Mouse (Mus musculus) heart, adult 2 months (tissue): ENCODE data around the gene Slc5a8. TPM values are rescaled to one million over a fixed set of nuclear protein-coding genes. Genes with fewer than 3 reads are reported as not detected.

Experiments
- DNase-seq, 2 experiments: peaks; one replicate each; pipeline ENCODE4 v3.0.0; 2021
- H3K27ac ChIP-seq: fragments of 200-600 bp; 2 replicates; pipeline ENCODE4 v1.8.1; 2022
- H3K27me3 ChIP-seq: fragments of 200-500 bp; 2 replicates; pipeline ENCODE4 v1.6.1; 2012; ENCODE audit warnings: mild to moderate bottlenecking, low read length, inconsistent platforms, mixed read lengths; ENCODE audit not compliant: control insufficient read depth, insufficient read depth
- H3K36me3 ChIP-seq: fragments of 200-500 bp; 2 replicates; pipeline ENCODE4 v1.6.1; 2012; ENCODE audit warnings: low read length, inconsistent platforms; ENCODE audit not compliant: control insufficient read depth, insufficient read depth
- H3K4me1 ChIP-seq: fragments of 200-500 bp; 2 replicates; pipeline ENCODE4 v1.6.1; 2011; ENCODE audit warnings: low read length; ENCODE audit not compliant: control insufficient read depth, insufficient read depth
- H3K4me3 ChIP-seq: fragments of 200-600 bp; 2 replicates; pipeline ENCODE4 v1.8.1; 2022
- H3K79me2 ChIP-seq: fragments of 200-500 bp; replicated peaks from 2 replicates; pipeline ENCODE4 v1.6.1; 2012; ENCODE audit warnings: mild to moderate bottlenecking, inconsistent platforms, low read length, moderate library complexity, mixed read lengths; ENCODE audit not compliant: control insufficient read depth, insufficient read depth
- H3K9ac ChIP-seq: fragments of 200-500 bp; 2 replicates; pipeline ENCODE4 v1.6.1; 2012; ENCODE audit warnings: low read depth, mild to moderate bottlenecking, control low read depth, inconsistent platforms, low read length, mixed read lengths
- CTCF ChIP-seq: fragments of 200-600 bp; IDR thresholded peaks from 2 replicates; pipeline ENCODE4 v1.8.1; 2022; ENCODE audit warnings: antibody characterized with exemption, mild to moderate bottlenecking, moderate library complexity
- EP300 ChIP-seq: fragments of 200-500 bp; IDR thresholded peaks from 2 replicates; pipeline ENCODE4 v1.6.1; 2011; ENCODE audit warnings: low read depth, low read length, control low read depth; ENCODE audit not compliant: insufficient read depth
- POLR2A ChIP-seq: fragments of 200-500 bp; IDR thresholded peaks from 2 replicates; pipeline ENCODE4 v1.6.1; 2011; ENCODE audit warnings: mild to moderate bottlenecking, low read depth, low read length, control low read depth; ENCODE audit not compliant: insufficient read depth
- WGBS: fragments of 180-500 bp; shearing (Covaris S2); methylation state at CpG from one replicate; pipeline ENCODE4 v1.1.7; 2018; 5-methylcytosine and 5-hydroxymethylcytosine counted together
- intact Hi-C: fragments of 180-260 bp; cut with DNase I; formaldehyde crosslinking; loops from one replicate; pipeline ENCODE4 v1.15.1; 2025
- polyA plus RNA-seq: library from polyadenylated mRNA; depleted of rRNA; stranded (reverse); fragments of >200 nt; gene quantifications from 2 replicates; pipeline ENCODE4 v1.2.3, GENCODE M21; 2012; rRNA removed
- total RNA-seq, 2 experiments: library from RNA; stranded (reverse); gene quantifications; 2 replicates each; pipeline ENCODE4 v1.2.3; 2021

The Slc5a8 gene
- total and polyA plus RNA-seq, 3 experiments = 0.23 TPM; not detected in 2

DNA sequence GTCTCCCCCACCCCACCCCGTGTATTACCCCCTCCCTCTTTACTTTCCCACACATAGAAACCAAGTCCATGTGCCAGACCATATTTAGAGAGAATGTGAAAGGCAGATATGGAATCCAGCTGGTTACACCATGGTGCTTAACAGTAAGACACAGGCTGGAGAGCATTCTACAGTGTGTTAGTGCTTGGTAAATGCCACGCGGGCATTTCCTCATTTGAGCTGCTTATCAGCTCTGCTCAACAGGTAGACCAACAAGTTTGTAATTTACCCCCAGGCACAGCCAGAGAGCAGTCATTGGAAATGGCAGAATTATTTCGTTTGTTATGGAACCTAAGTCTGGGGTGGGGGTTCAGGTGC lies 64.5 kb downstream of the Slc5a8 start:
- Histone ChIP-seq H3K4me3 (no peak overlapping the region), H3K27ac (no peak overlapping the region), H3K9ac (no peak overlapping the region), H3K27me3 (no peaks in the 10 kb centered on the region), H3K36me3 (no peaks in the 10 kb centered on the region), H3K4me1 (no peaks in the 10 kb centered on the region), H3K79me2 (no peaks in the 10 kb centered on the region)
- no peak for DNase-seq
- WGBS = 71% methylated on average over 4 of the region's 4 CpGs
- intact Hi-C loops = no loop called here
- TF ChIP-seq POLR2A (no peak), EP300 (no peak), CTCF (no peak)

DNA sequence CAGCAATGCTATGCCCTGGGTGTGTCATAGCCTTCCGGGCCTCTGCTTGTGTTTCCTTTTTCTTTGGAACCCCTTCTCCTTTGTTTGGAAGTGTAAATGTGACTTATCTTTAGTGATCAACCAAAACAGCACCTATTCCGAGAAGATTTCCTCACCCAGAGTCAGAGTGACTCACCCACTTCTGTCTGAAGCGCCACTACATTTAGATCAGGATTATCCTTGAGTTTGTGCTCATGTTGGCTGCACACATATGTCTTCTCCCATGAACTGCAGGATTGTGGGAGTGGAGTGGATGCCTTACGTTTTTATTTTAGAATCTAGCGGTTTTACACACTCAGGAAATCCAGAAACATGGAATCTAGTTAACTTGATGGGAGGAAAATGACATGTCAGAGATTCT lies 75.0 kb downstream of the Slc5a8 start:
- DNase-seq = no peak
- H3K9ac ChIP-seq = no peak overlapping the region
- TF ChIP-seq EP300 (no peak), POLR2A (no peak), CTCF (no peak)
- H3K4me3 ChIP-seq = no peak overlapping the region
- H3K27ac ChIP-seq = no peak overlapping the region
- no peaks in the 10 kb centered on the region for H3K27me3 ChIP-seq
- WGBS = 67% methylated on average over 5 of the region's 5 CpGs
- no peaks in the 10 kb centered on the region for H3K4me1 ChIP-seq
- no peaks in the 10 kb centered on the region for H3K36me3 ChIP-seq
- no peaks in the 10 kb centered on the region for H3K79me2 ChIP-seq
- intact Hi-C loops = no loop called here

DNA sequence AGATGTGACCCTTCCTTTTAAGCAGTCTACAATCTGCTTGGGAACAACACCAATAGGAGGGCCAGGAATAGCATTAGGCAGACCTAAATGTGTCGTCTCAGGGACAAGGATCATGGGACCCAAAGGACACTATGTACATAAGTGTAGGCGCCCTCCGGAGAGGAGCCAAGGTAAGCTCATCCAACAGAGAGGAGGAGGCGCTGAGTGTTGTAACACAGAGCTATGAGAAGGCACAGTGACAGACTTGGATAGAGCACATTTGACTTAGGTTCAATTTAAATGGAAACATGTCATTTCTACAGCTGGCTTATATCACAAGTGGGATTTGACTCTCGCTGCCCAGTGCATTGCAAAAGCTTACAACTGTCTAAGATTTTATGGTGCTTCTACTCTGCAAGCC lies 82.8 kb downstream of the Slc5a8 start:
- Histone ChIP-seq H3K36me3 (no peaks in the 10 kb centered on the region), H3K27ac (no peak overlapping the region), H3K4me3 (no peak overlapping the region), H3K4me1 (peaks cover 3% of the 10 kb centered on the region; the same call in 1 of the 2 replicates), H3K9ac (no peak overlapping the region), H3K27me3 (no peaks in the 10 kb centered on the region), H3K79me2 (no peaks in the 10 kb centered on the region)
- intact Hi-C loops = no loop called here
- DNase-seq = peak in 1 of 2 experiments; percentile 8
- TF ChIP-seq CTCF = no peak
- no peak for TF ChIP-seq EP300
- TF ChIP-seq POLR2A = no peak
- WGBS = 68% methylated on average over 5 of the region's 5 CpGs

DNA sequence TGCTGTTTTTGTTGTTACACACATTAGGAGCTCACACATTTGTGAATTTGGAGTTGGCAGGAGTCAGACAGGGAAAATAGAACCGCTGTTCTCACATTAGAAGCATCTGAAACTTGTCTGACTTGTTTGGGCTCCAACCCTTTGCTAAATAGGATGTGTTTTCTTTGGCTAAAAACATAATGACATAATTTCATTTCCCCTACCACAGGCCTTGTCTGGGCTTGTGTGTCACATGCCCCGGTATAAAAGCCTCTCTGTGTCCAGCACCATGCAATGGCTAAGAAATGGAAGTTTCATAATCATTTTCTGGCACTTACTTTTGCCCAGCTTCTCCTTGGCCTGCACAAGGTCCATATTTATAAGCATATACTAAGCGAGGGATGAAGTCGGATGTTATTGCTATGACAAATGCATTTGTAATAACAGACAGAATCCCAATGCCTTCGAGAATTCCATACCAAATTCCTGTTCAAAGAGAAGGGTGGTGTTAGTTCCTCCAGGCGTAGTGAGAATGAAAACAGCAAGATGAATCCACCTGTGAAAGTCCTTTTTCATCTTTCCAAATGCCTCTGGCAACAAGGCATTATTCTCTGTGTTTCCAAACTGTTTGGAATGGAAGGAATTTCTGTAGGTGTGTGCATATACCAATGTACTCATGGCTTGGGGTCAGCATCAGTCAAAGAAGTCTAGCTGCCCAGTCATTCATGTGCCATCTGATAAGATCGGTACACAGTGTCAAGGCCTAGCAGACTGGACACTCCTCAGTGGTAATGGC lies 85.3 kb downstream of the Slc5a8 start:
- TF ChIP-seq CTCF = no peak
- no peak for TF ChIP-seq EP300
- no peak for TF ChIP-seq POLR2A
- Histone ChIP-seq H3K36me3 (no peaks in the 10 kb centered on the region), H3K27ac (no peak overlapping the region), H3K4me3 (no peak overlapping the region), H3K79me2 (no peaks in the 10 kb centered on the region), H3K27me3 (no peaks in the 10 kb centered on the region), H3K9ac (no peak overlapping the region), H3K4me1 (peaks cover 3% of the 10 kb centered on the region; the same call in 1 of the 2 replicates)
- WGBS = 56% methylated on average over 7 of the region's 7 CpGs
- DNase-seq = peak in 1 of 2 experiments; percentile 25
- intact Hi-C loops = no loop called here

DNA sequence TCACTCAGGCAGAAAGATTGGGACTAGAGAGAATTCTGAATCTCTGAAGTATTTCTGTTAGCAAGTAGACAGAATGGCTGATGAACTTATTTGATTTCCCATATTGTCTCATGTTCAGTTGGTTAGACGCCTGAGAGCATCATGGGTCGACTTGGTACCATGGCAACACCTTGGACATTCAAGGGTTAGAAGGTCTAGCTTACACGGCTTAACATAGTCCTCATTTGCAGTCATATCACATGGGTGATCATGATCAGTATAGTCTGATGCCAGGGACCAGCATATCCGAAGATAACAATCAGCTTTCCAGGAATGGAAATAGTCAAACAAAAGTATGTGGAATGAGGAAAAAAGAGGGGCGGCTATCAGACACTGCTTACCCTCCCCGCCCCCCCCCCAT lies 93.1 kb downstream of the Slc5a8 start:
- no peak for DNase-seq
- H3K79me2 ChIP-seq = no peaks in the 10 kb centered on the region
- no peak overlapping the region for H3K27ac ChIP-seq
- WGBS = 81% methylated on average over 6 of the region's 6 CpGs
- H3K4me1 ChIP-seq = no peaks in the 10 kb centered on the region
- no peak overlapping the region for H3K9ac ChIP-seq
- no peaks in the 10 kb centered on the region for H3K27me3 ChIP-seq
- no peak overlapping the region for H3K4me3 ChIP-seq
- no peak for TF ChIP-seq CTCF
- TF ChIP-seq POLR2A = no peak
- TF ChIP-seq EP300 = no peak
- H3K36me3 ChIP-seq = no peaks in the 10 kb centered on the region
- intact Hi-C loops = no loop called here

Other genes starting within 250 kb of the Slc5a8 start
- gene Spic, start 201.0 kb upstream of the Slc5a8 start, total RNA-seq = under 1 TPM in 1 of 2 experiments, not detected in 1; 0.31 TPM
- gene Spic, start 201.0 kb upstream of the Slc5a8 start, polyA plus RNA-seq = 0.04 TPM in 1 of 2 replicates, not detected in the other
- gene Arl1, start 155.1 kb upstream of the Slc5a8 start, total RNA-seq = 10 to 100 TPM; 80.3 to 89.2 TPM
- 26.1 and 61.1 TPM in 2 replicates for gene Arl1, start 155.1 kb upstream of the Slc5a8 start, polyA plus RNA-seq
- 10 to 100 TPM; 11.1 to 12.8 TPM for gene Utp20, start 59.2 kb upstream of the Slc5a8 start, total RNA-seq
- gene Utp20, start 59.2 kb upstream of the Slc5a8 start, polyA plus RNA-seq = 3.4 and 6.5 TPM in 2 replicates